Mouse (Mus musculus) megakaryocyte, embryonic 14.5 days (primary cell): ENCODE results near the gene Fam20b.

Experiments
- FLI1 ChIP-seq: IDR thresholded peaks from 2 replicates; pipeline ENCODE4 v1.6.1; 2012; ENCODE audit warnings: low read length, inconsistent platforms, mixed read lengths
- GATA1 ChIP-seq: IDR thresholded peaks from 3 replicates; pipeline ENCODE4 v1.6.1; 2012; ENCODE audit warnings: mixed read lengths, low read length, inconsistent platforms, borderline replicate concordance

DNA sequence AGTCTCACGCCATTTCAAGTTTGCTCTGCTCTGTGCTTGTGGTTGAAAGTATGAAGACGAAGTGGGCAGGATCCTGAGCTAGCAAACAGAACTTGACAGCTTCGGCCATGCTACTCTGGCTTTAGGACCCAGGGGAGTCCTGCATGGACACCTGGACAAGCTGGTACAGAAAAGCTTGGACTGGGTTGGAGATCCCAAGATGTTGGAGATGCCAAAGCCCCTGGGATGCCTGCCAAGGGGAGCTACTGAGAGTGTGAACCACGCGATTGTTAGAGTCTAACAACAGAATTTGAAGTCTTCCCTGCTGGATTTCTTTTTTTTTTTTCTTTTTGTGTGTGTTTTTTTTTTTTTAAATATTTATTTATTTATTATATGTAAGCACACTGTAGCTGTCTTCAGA is 42.3 kb downstream of the Fam20b start:
- TF ChIP-seq GATA1 = no peak
- TF ChIP-seq FLI1 = no peak
